Comparison of ENCODE assay signal across 8 mouse cellular contexts in genomic region chr17:45563655-45564530, GRCm38 (mm10). TPM values are rescaled to one million over a fixed set of nuclear protein-coding genes. Genes with fewer than 3 reads are reported as not detected.
DNase-seq lines count a peak whose midpoint lies in the region; ATAC-seq and TF ChIP-seq lines count a peak whose summit lies in the region.

Gene Slc35b2 (plus strand): TSS chr17:45563874.

- peak within 1 kb of the TSS; percentile 78 for H3K27ac ChIP-seq in forebrain, embryonic 13.5 days
- peak within 1 kb of the TSS; percentile 73 for H3K27ac ChIP-seq in heart, postnatal 0 days (ENCODE audit: low read depth)
- peak within 1 kb of the TSS; percentile 86 for H3K27ac ChIP-seq in liver, postnatal 0 days (ENCODE audit: low read depth)
- peak within 1 kb of the TSS; percentile 90 for H3K27ac ChIP-seq in neural tube, embryonic 13.5 days (replicated peaks)

- DNase-seq in CD8-positive naive resting alpha-beta T cell, adult 2 months (ENCODE audit: low read depth in 2 of 2, low spot score in 2 of 2) = peak; percentile 82 to 84
- peak; percentile 93 for DNase-seq in heart, postnatal 0 days (ENCODE audit: low spot score)
- peak; percentile 96 to 97 for DNase-seq in kidney, postnatal 4 days
- DNase-seq in liver, postnatal 0 days = peak; percentile 92
- peak; percentile 81 for DNase-seq in telencephalon, adult 2 months (ENCODE audit: low read depth, low spot score)

- WGBS in forebrain, embryonic 13.5 days = under 1% methylated on average over 57 of the region's 61 CpGs
- 1% methylated on average over 55 of the region's 61 CpGs for WGBS in heart, postnatal 0 days
- under 1% methylated on average over 45 of the region's 61 CpGs for WGBS in liver, postnatal 0 days (ENCODE audit: insufficient replicate concordance)
- WGBS in neural tube, embryonic 13.5 days = under 1% methylated on average over 41 of the region's 61 CpGs

- no peaks in the 10 kb centered on the region for H3K9me3 ChIP-seq in forebrain, embryonic 13.5 days (replicated peaks)
- no peaks in the 10 kb centered on the region for H3K9me3 ChIP-seq in heart, postnatal 0 days (replicated peaks; ENCODE audit: control insufficient read depth, low read length)
- no peaks in the 10 kb centered on the region for H3K9me3 ChIP-seq in liver, postnatal 0 days (ENCODE audit: low read length)
- no peaks in the 10 kb centered on the region for H3K9me3 ChIP-seq in neural tube, embryonic 13.5 days

- TF ChIP-seq EP300 in heart, postnatal 0 days (IDR thresholded peaks at IDR 0.05; ENCODE audit: low read depth) = peak; percentile 67; the same call in 1 of the 2 replicates
- TF ChIP-seq EP300 in liver, postnatal 0 days (IDR thresholded peaks at IDR 0.05; ENCODE audit: low read depth) = no peak

- no peaks in the 10 kb centered on the region for H3K27me3 ChIP-seq in forebrain, embryonic 13.5 days
- H3K27me3 ChIP-seq in heart, postnatal 0 days (ENCODE audit: control insufficient read depth, insufficient read depth, low read length) = no peaks in the 10 kb centered on the region
- no peaks in the 10 kb centered on the region for H3K27me3 ChIP-seq in liver, postnatal 0 days (ENCODE audit: insufficient read depth, low read length)
- H3K27me3 ChIP-seq in neural tube, embryonic 13.5 days = no peaks in the 10 kb centered on the region

- peaks cover 35% of the 10 kb centered on the region for H3K36me3 ChIP-seq in forebrain, embryonic 13.5 days (ENCODE audit: poor library complexity, severe bottlenecking)
- H3K36me3 ChIP-seq in heart, postnatal 0 days (replicated peaks; ENCODE audit: control insufficient read depth, insufficient read depth, low read length) = peaks cover 33% of the 10 kb centered on the region
- H3K36me3 ChIP-seq in liver, postnatal 0 days (replicated peaks; ENCODE audit: insufficient read depth, low read length) = peaks cover 39% of the 10 kb centered on the region
- H3K36me3 ChIP-seq in neural tube, embryonic 13.5 days = peaks cover 38% of the 10 kb centered on the region

- TF ChIP-seq CTCF in heart, postnatal 0 days (IDR thresholded peaks at IDR 0.05; ENCODE audit: low read depth) = peak; percentile 97
- TF ChIP-seq CTCF in liver, postnatal 0 days (IDR thresholded peaks at IDR 0.05; ENCODE audit: low read depth) = peak; percentile 96

- H3K4me1 ChIP-seq in forebrain, embryonic 13.5 days = peaks cover 38% of the 10 kb centered on the region
- peaks cover 10% of the 10 kb centered on the region for H3K4me1 ChIP-seq in heart, postnatal 0 days (ENCODE audit: control insufficient read depth, insufficient read depth)
- H3K4me1 ChIP-seq in liver, postnatal 0 days (ENCODE audit: insufficient read depth) = peaks cover 18% of the 10 kb centered on the region
- H3K4me1 ChIP-seq in neural tube, embryonic 13.5 days (replicated peaks) = peaks cover 44% of the 10 kb centered on the region

- ATAC-seq in cerebellum, adult (ENCODE audit: insufficient number of reproducible peaks, low FRiP score, low TSS enrichment) = peak; percentile 83
- ATAC-seq in forebrain, embryonic 13.5 days = peak; percentile 87
- peak; percentile 93 for ATAC-seq in heart, postnatal 0 days (ENCODE audit: insufficient read depth, low read depth)
- peak; percentile 90 for ATAC-seq in liver, postnatal 0 days
- peak; percentile 87 for ATAC-seq in neural tube, embryonic 13.5 days (ENCODE audit: low read depth)

- H3K4me3 ChIP-seq in forebrain, embryonic 13.5 days = peak within 1 kb of the TSS; percentile 80
- H3K4me3 ChIP-seq in heart, postnatal 0 days (ENCODE audit: low read depth, low read length) = peak within 1 kb of the TSS; percentile 94
- H3K4me3 ChIP-seq in liver, postnatal 0 days (ENCODE audit: low read depth, low read length) = peak within 1 kb of the TSS; percentile 91
- peak within 1 kb of the TSS; percentile 81 for H3K4me3 ChIP-seq in neural tube, embryonic 13.5 days

- H3K4me2 ChIP-seq in forebrain, embryonic 13.5 days = peak within 1 kb of the TSS; percentile 98
- peak within 1 kb of the TSS; percentile 98 for H3K4me2 ChIP-seq in heart, postnatal 0 days (ENCODE audit: low read depth, low read length)
- peak within 1 kb of the TSS; percentile 97 for H3K4me2 ChIP-seq in liver, postnatal 0 days (ENCODE audit: low read depth, low read length)
- peak within 1 kb of the TSS; percentile 96 for H3K4me2 ChIP-seq in neural tube, embryonic 13.5 days

- peak within 1 kb of the TSS; percentile 94 for H3K9ac ChIP-seq in forebrain, embryonic 13.5 days
- H3K9ac ChIP-seq in heart, postnatal 0 days (replicated peaks; ENCODE audit: low read depth, low read length) = peak within 1 kb of the TSS; percentile 89
- peak within 1 kb of the TSS; percentile 93 for H3K9ac ChIP-seq in liver, postnatal 0 days (replicated peaks)
- H3K9ac ChIP-seq in neural tube, embryonic 13.5 days = peak within 1 kb of the TSS; percentile 92

RNA-seq across cellular contexts. Expression of gene Slc35b2, which starts in this region (rescaled TPM):
- polyA plus RNA-seq in forebrain, embryonic 13.5 days (2015; fragmentation: Nextera tagmentation; extraction: Ambion mirVana) = 89.1 and 107 TPM in 2 replicates
- total RNA-seq in heart, postnatal 0 days (2014; rRNA removed; ENCODE audit: low replicate concordance) = 87.8 and 137 TPM in 2 replicates
- polyA plus RNA-seq in heart, postnatal 0 days (2015; fragmentation: Nextera tagmentation; extraction: Ambion mirVana) = 64.8 and 68.3 TPM in 2 replicates
- polyA plus RNA-seq in liver, postnatal 0 days (2015; fragmentation: Nextera tagmentation; extraction: Ambion mirVana) = 47.7 and 47.9 TPM in 2 replicates
- polyA plus RNA-seq in neural tube, embryonic 13.5 days (2015; fragmentation: Nextera tagmentation; extraction: Ambion mirVana) = 75.0 and 84.2 TPM in 2 replicates

Comparison
In these comparisons a context has a peak if more than half of its experiments do, and no peak if none do; other contexts are left out.
1. Peak in every context shown above with its lines: DNase-seq, ATAC-seq, H3K4me3 ChIP-seq and H3K27ac ChIP-seq.